Mouse (Mus musculus) lung, adult 2 months (tissue): ENCODE measurements around the gene Epsti1.

ENCODE experiments used
- CTCF ChIP-seq: fragments of 200-500 bp; IDR thresholded peaks from 2 replicates; pipeline ENCODE4 v1.5.1; 2011; ENCODE audit warnings: mild to moderate bottlenecking, low read length, control low read depth; ENCODE audit not compliant: insufficient read depth
- POLR2A ChIP-seq: fragments of 200-500 bp; IDR thresholded peaks from 2 replicates; pipeline ENCODE4 v1.6.1; 2011; ENCODE audit warnings: low read depth, mild to moderate bottlenecking, control low read depth, low read length, borderline replicate concordance; ENCODE audit errors: extremely low read depth

- no peak for TF ChIP-seq CTCF
- TF ChIP-seq POLR2A: no peak
These were observed 21.4 kb downstream of the Epsti1 start for GRCm38 (mm10) chr14:77925414-77925813.
